Mouse (Mus musculus): ENCODE measurements around the gene Mylk2. TPM values are rescaled to one million over a fixed set of nuclear protein-coding genes. Genes with fewer than 3 reads are reported as not detected.

Gene Mylk2
- total RNA-seq (2021), result not detected
- long read RNA-seq, experiment 1, partial matches to known transcripts, result 0 of 2 reads
- long read RNA-seq, experiment 1, other reads (novel, unspliced or antisense), result 0 of 2 reads
- long read RNA-seq, experiment 2, result 0 reads

DNA sequence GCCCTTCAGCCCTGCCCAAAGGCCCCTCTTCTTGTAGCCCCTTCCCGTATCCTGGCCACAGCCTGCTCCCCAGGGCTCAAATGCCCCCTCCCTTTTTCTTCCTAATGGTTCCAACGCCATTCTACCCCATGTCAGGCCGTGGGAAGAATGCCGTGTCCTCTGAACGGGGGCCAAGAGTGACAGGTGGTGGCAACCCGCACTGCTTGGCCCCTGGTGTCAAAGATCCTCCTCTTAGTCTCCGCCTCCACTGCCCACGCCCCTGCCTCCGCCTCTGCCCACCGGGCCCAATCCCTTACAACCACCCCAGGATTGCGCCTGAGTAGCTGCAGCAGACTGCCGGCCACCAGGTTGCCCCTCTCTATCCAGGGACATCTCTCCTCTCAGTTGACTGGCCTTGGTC lies at the start of gene Mylk2:
Gene Mylk2, plus strand, starts transcription at position 322 of the 400 bp plus-strand sequence.
- no peak for DNase-seq (ENCODE audit: low spot score in 2 of 2)

DNA sequence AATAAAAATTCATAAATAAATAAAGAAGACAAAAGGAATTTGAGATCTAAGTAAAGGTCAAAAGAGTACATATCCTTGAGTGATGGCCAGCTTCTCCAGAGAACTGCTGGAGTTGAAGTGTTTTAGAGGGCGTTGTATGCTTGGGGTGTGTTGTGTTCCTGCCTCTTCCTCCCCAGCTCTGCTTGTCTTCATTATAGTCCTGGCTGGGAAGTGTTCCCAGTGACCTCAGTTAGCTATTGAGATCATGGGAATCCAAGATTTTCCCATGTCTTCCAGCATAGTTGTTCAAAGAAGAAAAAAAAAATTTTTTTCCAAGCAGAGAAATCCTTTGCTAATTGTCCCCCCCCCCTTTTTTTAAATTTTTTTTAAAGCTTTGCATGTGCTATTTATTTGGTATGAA lies 49.3 kb upstream of the Mylk2 start:
- DNase-seq (ENCODE audit: low spot score in 2 of 2), result no peak

DNA sequence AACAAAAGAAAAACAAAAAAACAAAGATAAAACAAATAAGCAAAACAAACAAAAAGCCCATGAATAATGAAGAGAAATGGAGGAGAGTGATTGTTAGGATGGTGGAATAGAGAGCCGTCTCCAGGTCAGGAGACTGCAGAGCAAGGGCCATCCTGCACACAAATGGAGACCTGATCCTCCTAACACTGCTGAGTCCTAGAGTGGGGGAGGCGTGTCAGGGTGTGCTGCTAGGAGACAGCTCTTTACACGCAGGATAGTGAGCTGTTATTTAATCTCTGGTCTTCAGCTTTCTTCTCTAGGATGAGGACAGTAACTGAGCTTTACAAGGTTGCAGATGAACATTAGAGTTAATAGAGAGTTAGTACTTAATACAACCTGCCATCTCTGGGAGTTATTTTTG lies 48.5 kb upstream of the Mylk2 start:
- DNase-seq (ENCODE audit: low spot score in 2 of 2), result no peak

DNA sequence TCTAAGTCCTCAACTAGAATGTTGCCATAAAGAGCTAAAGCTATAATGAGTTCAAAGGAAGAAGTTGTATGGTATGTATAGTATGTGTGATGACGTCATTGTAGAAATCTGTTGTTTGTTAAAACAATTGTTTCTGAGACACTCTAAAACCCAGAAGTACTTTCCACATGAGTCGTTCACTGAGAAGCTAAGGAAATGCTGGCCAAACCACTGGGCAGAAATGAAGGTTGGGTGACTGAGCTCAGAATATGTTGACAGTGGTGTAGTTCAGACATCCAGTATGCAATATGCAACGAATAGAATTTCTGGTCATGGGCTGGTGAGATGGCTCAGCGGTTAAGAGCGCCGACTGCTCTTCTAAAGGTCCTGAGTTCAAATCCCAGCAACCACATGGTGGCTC lies 47.8 kb upstream of the Mylk2 start:
- DNase-seq (ENCODE audit: low spot score in 2 of 2), result no peak

DNA sequence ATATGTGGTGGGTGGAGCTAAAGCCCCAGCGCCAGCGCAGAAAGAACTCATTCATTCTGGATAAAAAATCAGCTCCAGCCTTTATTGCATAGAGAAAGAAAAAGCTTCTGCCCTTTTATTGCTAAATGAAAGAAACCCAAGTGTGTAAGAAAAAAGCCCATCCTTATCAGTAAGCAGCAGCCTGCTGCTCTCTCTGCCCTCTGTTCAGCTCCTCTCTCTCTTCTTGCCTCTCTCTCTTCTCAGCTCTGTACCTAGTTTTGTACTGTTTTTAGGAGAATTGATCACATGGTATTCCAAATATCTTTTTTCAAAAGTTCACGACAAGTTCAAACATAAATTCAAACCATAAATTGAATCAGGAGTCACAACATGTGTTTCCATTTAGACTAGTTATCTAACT lies 32.9 kb upstream of the Mylk2 start:
- no peak for DNase-seq (ENCODE audit: low spot score in 2 of 2)

DNA sequence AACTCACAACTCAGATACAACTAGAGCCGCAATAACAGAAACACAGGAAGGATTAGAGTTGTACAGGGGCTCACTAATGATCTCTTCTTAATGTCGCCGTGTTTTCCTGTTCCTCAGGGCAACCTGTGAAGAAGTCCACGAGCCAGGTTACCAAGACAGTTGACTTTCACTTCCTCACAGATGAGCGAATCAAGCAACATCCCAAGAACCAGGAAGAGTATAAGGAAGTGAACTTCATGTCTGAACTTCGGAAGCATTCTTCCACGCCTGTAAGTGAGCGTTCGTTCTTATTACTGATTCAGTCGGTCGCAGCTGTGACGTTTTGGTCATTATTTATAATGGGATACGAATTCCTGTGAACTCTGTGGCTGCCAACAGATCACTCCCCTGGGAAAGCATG lies 30.3 kb upstream of the Mylk2 start:
- no peak for DNase-seq (ENCODE audit: low spot score in 2 of 2)

DNA sequence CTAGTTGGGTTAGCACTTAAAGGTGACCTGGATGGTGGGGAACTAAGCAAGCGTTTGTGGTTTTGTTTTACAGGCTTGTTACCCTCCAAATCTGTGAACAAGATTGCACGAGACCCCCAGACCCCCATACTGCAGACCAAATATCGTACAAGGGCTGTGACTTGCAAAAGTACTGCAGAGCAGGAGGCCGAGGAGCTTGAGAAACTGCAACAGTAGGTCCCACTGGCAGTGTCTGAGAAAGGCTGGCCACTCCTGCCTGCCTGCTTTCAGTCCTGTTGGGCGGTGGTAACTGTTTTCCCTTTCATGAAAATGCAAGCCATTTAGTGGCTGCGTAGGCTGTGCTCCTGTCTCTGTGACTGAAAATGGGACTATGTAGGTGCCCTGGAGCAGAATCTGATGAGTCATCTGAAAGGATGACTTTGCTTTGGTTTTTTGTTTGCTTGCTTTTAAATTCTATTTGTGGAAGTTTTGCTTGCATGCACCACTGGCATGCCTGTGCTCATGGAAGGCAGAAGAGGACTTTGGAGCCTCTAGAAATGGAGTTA lies 27.0 kb upstream of the Mylk2 start:
- DNase-seq (ENCODE audit: low spot score in 2 of 2), result no peak

DNA sequence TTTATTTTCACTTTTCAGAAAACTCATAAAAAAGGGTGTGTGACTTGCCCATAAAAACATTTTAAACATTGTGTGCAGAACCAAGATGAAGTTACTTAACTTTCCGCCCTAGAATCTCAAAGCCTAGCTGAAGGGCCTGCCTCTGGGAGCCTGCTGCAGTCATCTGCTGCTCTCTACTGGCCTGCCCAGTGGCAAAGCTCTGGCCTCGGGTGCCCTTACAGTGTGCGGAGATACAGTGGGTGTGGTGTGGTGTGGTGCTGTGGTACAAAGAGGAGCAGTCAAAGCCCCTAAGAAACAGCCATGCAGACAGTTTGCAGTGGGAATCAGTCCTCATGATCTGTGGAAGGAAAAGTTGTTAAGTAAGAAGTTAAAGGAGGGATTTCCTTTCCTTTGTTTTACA lies 23.9 kb upstream of the Mylk2 start:
- no peak for DNase-seq (ENCODE audit: low spot score in 2 of 2)

DNA sequence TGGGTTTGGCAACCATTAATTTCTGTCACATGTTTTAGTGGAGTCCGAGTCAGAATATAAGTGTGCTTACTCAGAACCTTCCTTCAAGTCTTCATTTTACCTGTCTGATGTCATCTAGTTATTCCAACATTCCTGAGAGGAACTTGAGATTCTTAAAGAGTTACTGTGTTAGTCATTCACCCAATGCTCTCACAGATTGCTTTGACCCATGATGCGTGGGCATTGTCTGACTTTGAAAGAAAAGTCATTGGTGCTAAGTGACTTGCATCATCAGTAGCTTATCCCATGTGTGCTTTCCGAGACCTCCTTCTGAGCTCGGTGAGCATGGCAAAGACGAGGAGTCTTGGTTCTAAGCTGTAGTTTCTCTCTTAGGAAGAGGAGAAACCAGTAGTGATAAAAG lies 22.4 kb upstream of the Mylk2 start:
- DNase-seq (ENCODE audit: low spot score in 2 of 2), result no peak

DNA sequence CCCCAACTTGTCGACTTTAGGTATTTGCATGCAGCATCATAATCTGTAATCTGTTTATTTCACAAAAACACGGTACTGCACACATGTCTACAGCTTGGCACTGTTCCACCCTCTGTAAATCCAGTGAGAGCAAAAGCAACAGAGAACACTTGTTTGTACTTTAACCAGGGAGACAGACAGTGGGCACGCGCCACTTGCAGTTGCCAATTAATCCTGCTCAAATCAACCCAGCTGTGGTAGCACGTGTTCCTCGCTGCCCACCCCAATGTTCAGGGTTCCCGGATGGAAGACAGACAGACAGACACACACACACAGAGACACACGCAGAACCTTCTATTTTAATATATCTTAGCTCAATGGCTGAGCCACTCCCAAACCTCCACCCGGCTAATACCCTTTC lies 15.3 kb upstream of the Mylk2 start:
- DNase-seq (ENCODE audit: low spot score in 2 of 2), result no peak

DNA sequence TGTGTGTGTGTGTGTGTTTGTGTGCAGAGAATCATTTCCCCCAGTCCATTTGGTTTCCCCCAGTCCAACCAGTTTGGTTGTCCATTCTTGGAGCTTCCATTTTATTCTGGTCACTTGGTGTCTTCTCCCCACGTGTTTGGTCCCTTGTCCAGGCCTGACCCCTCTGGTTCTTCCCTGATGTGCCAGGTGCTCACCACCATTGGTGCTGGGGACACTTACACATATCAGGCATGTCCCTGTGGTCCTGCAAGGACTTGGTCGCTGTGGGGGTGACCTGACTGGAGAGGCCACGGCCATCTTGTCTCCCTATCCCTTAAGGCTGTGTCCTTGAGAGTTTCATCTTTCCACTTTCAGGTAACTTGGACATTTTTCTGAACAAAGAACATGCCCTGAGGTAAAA lies 14.2 kb upstream of the Mylk2 start:
- no peak for DNase-seq (ENCODE audit: low spot score in 2 of 2)

DNA sequence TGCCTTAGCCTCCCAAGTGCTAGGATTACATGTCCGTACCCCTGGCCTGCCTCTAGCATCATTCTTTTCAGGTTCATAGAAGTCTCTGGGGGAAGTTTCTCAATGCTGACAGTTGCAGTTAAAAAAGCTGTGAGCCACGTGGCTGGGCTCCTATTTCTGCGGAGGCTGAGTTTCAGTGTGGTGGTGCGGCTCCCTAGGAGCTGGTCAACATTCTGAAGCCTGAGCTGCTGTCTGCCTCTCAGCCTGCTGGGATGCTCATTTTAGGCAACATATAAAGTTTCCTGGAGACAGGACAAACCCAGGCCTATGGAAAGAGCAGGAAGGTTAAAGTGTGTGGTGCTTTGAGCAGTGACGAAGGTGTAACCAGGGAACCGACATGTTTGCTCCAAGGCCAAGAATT lies 12.1 kb upstream of the Mylk2 start:
- DNase-seq (ENCODE audit: low spot score in 2 of 2), result no peak

DNA sequence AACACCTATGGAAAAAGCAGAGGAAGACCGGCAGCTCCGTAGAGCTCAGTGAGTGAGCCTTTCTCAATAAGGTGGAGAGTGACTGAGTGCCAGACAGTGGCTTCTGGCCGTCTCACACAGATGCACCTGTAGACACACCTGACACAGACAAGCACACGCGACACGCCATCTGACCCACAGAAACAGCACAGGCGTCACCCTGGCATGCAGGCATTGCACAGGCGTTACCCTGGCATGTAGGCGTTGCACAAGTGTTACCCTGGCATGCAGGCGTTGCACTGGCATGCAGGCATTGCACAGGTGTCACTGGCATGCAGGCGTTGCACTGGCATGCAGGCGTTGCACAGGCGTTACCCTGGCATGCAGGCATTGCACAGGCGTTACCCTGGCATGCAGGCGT lies 9.9 kb upstream of the Mylk2 start:
- no peak for DNase-seq (ENCODE audit: low spot score in 2 of 2)

DNA sequence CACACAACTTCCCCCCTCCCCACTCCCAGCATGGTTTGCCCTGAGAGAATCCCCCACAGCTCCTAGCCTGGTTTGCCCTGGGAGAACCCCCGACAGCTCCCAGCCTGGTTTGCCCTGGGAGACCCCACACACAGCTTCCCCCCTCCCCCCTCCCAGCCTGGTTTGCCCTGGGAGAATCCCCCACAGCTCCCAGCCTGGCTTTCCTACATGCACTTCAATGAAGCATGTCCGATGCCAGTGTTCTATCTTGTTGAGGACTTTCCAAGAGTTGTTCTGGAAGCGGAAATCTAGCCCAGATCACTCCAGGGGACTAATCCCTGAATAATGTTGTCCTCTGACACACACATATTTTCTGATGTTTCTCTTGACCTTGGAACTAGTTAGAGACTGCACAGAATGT lies 8.5 kb upstream of the Mylk2 start:
- DNase-seq (ENCODE audit: low spot score in 2 of 2), result no peak

DNA sequence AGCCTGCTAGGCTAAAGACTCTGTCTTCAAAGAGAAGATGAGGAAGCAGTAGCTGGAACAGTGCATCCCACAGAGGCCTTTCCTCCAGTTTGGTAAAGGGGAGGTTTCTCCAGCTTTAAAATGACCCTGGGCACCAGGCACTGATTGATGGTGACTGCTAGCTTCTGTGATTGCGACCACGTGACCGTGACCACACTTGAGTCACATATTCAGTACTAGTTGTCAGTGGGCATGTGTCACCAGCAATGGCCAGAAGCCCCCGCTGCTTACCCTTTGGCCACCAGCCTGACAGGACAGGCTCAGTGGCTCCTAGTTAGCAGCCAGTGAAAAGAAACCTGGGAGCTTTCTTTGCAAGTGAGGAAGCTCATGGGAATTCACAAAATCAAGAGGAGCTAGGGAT lies 7.6 kb upstream of the Mylk2 start:
- peak; percentile 50 to 52 for DNase-seq (ENCODE audit: low spot score in 2 of 2)

DNA sequence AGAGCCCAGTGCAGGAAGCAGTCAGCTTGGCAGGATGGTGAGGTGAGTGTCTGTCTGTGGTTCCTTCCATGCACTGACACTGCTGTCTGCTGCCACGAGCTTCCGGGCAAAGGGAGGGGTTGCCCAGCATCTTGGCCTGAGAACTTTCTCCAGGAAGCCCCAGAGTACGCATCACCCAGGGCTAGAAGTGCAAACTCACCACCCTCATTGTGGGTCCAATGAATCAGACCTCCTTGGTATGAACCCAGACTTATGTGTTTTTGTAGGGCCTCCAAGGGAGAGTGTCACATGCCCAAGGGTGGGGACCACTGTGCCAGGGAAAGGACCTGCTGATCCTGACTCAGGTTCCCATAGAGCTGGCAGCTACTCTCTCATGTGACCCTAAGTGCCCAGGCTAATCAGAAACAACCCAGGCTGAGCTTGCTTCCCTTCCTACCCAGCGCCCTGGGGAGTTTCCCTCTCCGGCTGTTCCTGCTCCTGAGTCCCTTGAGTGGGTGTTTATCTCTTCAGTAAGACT lies 7.0 kb upstream of the Mylk2 start:
- DNase-seq (ENCODE audit: low spot score in 2 of 2), result no peak

DNA sequence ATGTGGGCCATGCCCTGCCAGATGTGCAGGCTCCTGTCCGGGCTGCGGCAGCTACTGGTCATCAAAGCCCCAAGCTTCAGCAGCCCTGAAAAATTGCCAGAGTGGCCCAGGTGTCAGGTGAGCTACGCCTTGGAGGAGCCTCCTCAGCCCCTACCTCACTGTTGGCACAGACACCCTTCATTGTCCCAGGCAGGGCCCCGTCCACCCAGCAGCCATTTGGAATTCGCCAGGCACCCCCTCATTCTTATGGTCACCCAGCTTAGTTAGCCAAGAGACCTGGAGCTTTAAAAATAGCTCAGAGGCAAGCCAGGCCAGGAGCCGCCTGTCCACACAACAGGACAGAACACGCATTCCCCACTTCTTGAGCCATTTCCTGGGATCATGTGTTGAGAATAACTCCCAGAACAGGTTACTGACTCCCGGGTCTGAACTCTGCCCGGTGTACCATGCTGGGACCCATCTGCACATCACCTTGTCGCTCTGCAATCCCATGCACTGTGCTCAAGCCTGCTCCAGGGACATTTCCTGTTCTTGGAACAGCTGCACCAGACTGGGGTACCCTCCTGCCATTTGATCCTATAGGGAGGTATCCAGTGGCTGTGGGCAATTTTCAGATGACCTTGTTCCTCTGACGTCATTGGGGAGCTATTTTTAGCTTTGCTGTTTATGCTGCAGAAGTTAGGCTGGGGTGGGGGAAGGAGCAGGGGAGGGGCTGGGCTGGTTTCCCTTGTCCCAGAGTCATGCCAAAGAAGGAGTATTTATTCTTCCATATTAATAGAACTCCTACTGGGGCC lies 5.9 kb upstream of the Mylk2 start:
- DNase-seq (ENCODE audit: low spot score in 2 of 2), result no peak

DNA sequence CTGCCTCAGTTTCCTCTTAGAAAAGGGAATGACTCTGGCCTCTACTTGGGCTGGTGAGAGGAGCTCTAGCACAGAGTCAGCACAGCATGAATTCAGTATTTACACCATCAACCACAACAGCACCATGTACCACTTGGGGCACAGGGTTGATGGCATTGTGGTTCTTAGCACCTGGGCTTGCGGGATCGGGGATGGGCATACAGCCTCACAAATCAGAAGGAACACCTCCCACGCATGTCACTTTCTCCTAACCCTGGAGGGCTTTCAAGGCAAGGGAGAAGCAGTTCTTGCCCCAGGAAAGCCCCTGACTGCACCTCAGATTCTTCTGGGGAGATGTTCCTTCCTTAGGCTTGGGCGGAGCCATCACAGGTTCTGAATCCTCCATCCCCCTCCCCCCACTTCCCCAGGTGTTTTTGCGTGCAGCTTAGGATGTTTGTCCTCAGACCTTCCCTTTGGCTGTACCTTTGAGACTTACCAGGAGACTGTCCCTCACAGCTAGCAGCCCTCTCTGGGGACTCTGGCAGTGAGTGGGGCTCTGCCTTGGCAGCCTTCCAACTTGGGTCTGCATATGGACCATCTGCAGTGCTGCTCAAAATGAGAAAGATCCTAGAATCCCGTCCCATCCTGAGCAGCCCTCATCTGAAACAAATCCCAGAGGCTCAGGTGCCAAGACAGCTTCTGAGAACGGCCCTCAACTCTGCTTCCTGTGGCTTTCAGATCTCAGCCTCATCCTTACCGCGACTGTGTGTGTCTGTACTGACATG lies 4.7 kb upstream of the Mylk2 start:
- no peak for DNase-seq (ENCODE audit: low spot score in 2 of 2)

DNA sequence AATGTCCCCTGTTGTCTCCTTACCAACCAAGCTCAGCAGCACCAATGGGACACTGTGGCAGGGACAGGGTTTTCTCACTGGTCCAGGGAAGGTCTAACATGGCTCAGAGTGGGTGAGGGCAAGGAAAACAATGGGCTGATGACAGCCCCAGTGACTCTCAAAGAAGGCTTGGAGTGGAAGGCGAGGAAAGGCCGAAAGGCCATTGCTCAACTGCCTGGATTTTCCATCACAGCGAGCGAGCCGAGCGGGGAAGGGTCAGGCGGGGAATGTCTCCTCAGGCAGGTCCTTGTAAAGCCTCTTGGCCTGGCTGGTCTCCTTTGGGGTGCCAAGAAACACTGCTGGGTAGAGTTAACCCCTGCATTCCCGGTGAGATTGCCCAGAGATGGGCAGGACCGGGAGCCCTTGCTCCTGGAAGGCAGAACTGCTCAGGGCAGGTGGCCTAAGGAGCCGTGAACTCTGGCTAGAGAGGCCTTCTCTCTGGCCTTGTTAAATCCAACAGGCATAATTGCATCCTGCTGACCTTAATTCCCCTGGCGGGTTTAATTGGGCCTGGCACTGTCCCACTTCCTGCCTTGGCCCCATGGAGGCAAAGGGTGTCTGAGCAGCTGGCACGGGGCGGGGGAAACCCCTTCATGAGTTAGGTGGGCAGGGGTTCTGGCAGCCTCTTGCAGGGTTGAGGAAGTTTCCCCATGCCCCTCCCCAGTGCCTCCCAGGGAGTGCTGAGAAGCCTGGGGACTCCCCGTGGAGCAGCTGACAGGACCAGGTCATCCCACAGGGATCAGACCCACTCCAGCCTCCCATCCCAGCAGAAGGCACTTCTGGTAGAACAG lies 3.8 kb upstream of the Mylk2 start:
- DNase-seq (ENCODE audit: low spot score in 2 of 2), result no peak

DNA sequence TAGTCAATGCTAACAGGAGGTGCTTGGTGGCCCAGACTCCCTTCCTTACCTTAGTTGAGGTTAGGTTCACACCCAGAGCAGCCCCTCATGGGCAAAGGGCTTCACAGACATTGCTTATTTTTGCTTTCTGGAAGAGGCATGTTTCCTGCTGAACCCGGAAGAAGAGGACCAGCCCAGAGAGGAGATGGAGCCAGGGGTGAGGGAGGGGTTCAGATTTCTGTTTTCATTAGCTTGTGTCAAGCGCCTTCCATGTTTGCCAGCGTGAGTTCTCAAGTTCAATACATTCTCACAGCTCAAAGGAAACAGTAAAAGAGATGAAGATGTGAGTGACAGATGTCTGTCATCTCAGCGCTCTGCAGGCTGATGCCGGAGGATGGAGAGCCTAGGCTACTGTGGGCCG lies 1.3 kb upstream of the Mylk2 start:
- no peak for DNase-seq (ENCODE audit: low spot score in 2 of 2)

DNA sequence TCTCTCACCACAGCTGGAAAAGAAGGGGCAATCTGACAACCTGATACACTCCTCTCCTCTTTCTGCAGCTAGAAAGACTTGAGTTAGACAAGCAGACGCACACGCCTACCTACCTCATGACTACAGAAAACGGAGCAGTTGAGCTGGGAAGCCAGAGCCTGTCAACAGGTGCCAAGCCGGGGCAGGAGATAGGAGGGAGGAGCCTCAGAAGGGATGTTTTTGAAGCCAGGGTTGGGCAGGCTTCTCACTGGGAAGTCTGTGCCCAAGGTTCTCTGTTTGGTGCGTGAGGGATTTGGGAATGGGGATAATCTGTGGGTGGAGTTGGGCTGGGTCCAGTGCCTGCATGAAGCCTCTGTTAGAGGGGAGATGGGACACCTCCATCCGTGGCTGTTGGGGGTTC lies 280 bp downstream of the Mylk2 start:
- DNase-seq (ENCODE audit: low spot score in 2 of 2), result no peak
